Comparison of ENCODE assay signal across 32 mouse cellular contexts in the genomic region with DNA sequence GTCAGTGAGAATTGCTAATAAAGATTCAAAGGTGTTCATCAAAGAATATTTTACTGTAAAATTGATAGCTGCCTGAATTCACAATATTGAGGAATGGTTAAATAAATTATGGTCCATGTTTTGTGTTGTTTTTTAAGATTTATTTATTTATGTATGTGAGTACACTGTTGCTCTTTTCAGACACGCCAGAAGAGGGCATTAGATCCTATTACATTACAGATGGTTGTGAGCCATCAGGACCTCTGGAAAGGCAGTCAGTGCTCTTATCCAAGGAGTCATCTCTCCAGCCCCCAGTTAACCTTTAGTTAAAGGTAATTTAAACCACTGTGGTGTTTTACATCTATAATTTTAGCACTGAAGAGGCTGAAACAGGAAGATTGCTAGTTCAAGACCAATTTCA. TPM values are rescaled to one million over a fixed set of nuclear protein-coding genes. Genes with fewer than 3 reads are reported as not detected.
DNase-seq lines count a peak whose midpoint lies in the region; ATAC-seq and TF ChIP-seq lines count a peak whose summit lies in the region.
"Had no signal": no experiment of that assay in that cellular context is flagged by ENCODE, and none has a peak within 500 bp of the region (broad histone marks: within the 10 kb centered on the region; RNA-seq: fewer than 3 reads in every experiment).

No protein-coding gene starts in this region.

- no peak overlapping the region for H3K4me3 ChIP-seq in gastrocnemius, adult 2 months
- no peak overlapping the region for H3K4me3 ChIP-seq in intestine, postnatal 0 days (ENCODE audit: low read depth, low read length)
- H3K4me3 ChIP-seq in intestine, embryonic 16.5 days (ENCODE audit: low read length): no peak overlapping the region
- no peak overlapping the region for H3K4me3 ChIP-seq in midbrain, embryonic 10.5 days
- H3K4me3 ChIP-seq: erythroblast, embryonic 14.5 days; heart, embryonic 15.5 days; hindbrain, embryonic 13.5 days; kidney, embryonic 15.5 days; limb, embryonic 12.5 days; midbrain, embryonic 12.5 days; neural tube, embryonic 13.5 days had no signal

- intact Hi-C loops in gastrocnemius, adult 2 months (cut with DNase I): loop anchor here (5.0 kb wide), 1 partner anchor 47 kb away; the partner anchor contains the start of gene R3hdm2
- intact Hi-C loops in gastrocnemius, postnatal 14 days (cut with DNase I; ENCODE audit: low total_unique reads): no loop called here

- in situ Hi-C loops in Patski (cut with MboI; ENCODE audit: low pct_unique_long_range_greater_than_20kb): no loop called here

- no peak overlapping the region for H3K9ac ChIP-seq in intestine, postnatal 0 days (ENCODE audit: low read depth, low read length)
- no peak overlapping the region for H3K9ac ChIP-seq in intestine, embryonic 16.5 days (ENCODE audit: low read depth, low read length)
- H3K9ac ChIP-seq: heart, embryonic 15.5 days; hindbrain, embryonic 13.5 days; kidney, embryonic 15.5 days; limb, embryonic 12.5 days; midbrain, embryonic 12.5 days; neural tube, embryonic 13.5 days had no signal

- ATAC-seq in intestine, postnatal 0 days: no peak
- no peak for ATAC-seq in intestine, embryonic 16.5 days
- ATAC-seq in Patski: no peak

- CTCF ChIA-PET in Patski (lab: Charles Lee): no interaction called here

- TF ChIP-seq CTCF in gastrocnemius, adult 2 months (IDR thresholded peaks at IDR 0.05): peak; percentile 15; the same call in 1 of the 2 replicates
- peak; percentile 38 for TF ChIP-seq CTCF in intestine, postnatal 0 days (IDR thresholded peaks at IDR 0.05; ENCODE audit: low read depth)
- peak; percentile 31 for TF ChIP-seq CTCF in Patski (IDR thresholded peaks at IDR 0.05)

- POLR2A ChIA-PET in Patski (lab: Charles Lee): no interaction called here

- 56% methylated on average over 1 of the region's 1 CpGs for WGBS in intestine, postnatal 0 days
- WGBS in intestine, embryonic 16.5 days: 54% methylated on average over 1 of the region's 1 CpGs
- WGBS in midbrain, embryonic 10.5 days: 66% methylated on average over 1 of the region's 1 CpGs

- H3K4me1 ChIP-seq in intestine, postnatal 0 days (replicated peaks; ENCODE audit: control insufficient read depth, insufficient read depth, low read length): peaks cover 7% of the 10 kb centered on the region
- H3K4me1 ChIP-seq in intestine, embryonic 16.5 days (ENCODE audit: control insufficient read depth, insufficient read depth, low read length): peaks cover 15% of the 10 kb centered on the region
- H3K4me1 ChIP-seq in midbrain, embryonic 10.5 days: peaks cover 15% of the 10 kb centered on the region

- H3K4me2 ChIP-seq in intestine, postnatal 0 days (replicated peaks; ENCODE audit: low read depth): no peak overlapping the region
- H3K4me2 ChIP-seq in intestine, embryonic 16.5 days (ENCODE audit: low read depth, low read length): no peak overlapping the region
- H3K4me2 ChIP-seq: heart, embryonic 15.5 days; hindbrain, embryonic 13.5 days; kidney, embryonic 15.5 days; limb, embryonic 12.5 days; midbrain, embryonic 12.5 days; neural tube, embryonic 13.5 days had no signal

- DNase-seq in gastrocnemius, adult 2 months: no peak
- no peak for DNase-seq in gastrocnemius, postnatal 14 days
- DNase-seq in 3T3-L1 (ENCODE audit: low read depth, low spot score): peak; percentile 44
- no peak for DNase-seq in Patski (ENCODE audit: low read depth, low spot score)
- DNase-seq in midbrain, embryonic 10.5 days (ENCODE audit: low spot score): no peak
- DNase-seq: adrenal gland, adult 8-10 months; B cell, adult 2 months; cerebellum, adult 2 months; cerebellum, postnatal 14 days; gastrocnemius, postnatal 25 days; heart, adult 18-20 months; heart, postnatal 36 days; kidney, adult 18-20 months; kidney, postnatal 4 days; lung, postnatal 36 days had no signal

- no peaks in the 10 kb centered on the region for H3K27me3 ChIP-seq in intestine, postnatal 0 days (replicated peaks; ENCODE audit: control insufficient read depth, insufficient read depth, low read length)
- no peaks in the 10 kb centered on the region for H3K27me3 ChIP-seq in intestine, embryonic 16.5 days (replicated peaks; ENCODE audit: control insufficient read depth, insufficient read depth, low read length)
- no peaks in the 10 kb centered on the region for H3K27me3 ChIP-seq in Patski
- no peaks in the 10 kb centered on the region for H3K27me3 ChIP-seq in midbrain, embryonic 10.5 days (ENCODE audit: low read depth, poor library complexity, severe bottlenecking)
- H3K27me3 ChIP-seq: heart, embryonic 15.5 days; hindbrain, embryonic 13.5 days; kidney, embryonic 15.5 days; limb, embryonic 12.5 days; midbrain, embryonic 12.5 days; neural tube, embryonic 13.5 days had no signal

- no peaks in the 10 kb centered on the region; the same call in 1 of the 2 replicates for H3K36me3 ChIP-seq in intestine, postnatal 0 days (ENCODE audit: control insufficient read depth, insufficient read depth)
- H3K36me3 ChIP-seq in intestine, embryonic 16.5 days (ENCODE audit: control insufficient read depth, insufficient read depth, low read length): no peaks in the 10 kb centered on the region; the same call in 1 of the 2 replicates
- H3K36me3 ChIP-seq in midbrain, embryonic 10.5 days: peaks cover 8% of the 10 kb centered on the region
- H3K36me3 ChIP-seq: heart, embryonic 15.5 days; kidney, embryonic 15.5 days; midbrain, embryonic 12.5 days had no signal

- H3K27ac ChIP-seq in gastrocnemius, adult 2 months: no peak overlapping the region
- H3K27ac ChIP-seq in intestine, postnatal 0 days (ENCODE audit: low read depth, low read length): no peak overlapping the region
- H3K27ac ChIP-seq in intestine, embryonic 16.5 days (ENCODE audit: low read length): no peak overlapping the region
- H3K27ac ChIP-seq in midbrain, embryonic 10.5 days (replicated peaks): no peak overlapping the region
- H3K27ac ChIP-seq: heart, embryonic 15.5 days; hindbrain, embryonic 13.5 days; kidney, embryonic 15.5 days; limb, embryonic 12.5 days; midbrain, embryonic 12.5 days; neural tube, embryonic 13.5 days had no signal

- H3K9me3 ChIP-seq in intestine, postnatal 0 days (ENCODE audit: control insufficient read depth): no peaks in the 10 kb centered on the region
- H3K9me3 ChIP-seq in intestine, embryonic 16.5 days (ENCODE audit: control insufficient read depth, low read length): no peaks in the 10 kb centered on the region
- H3K9me3 ChIP-seq in midbrain, embryonic 10.5 days (replicated peaks): no peaks in the 10 kb centered on the region
- H3K9me3 ChIP-seq: heart, embryonic 15.5 days; hindbrain, embryonic 13.5 days; kidney, embryonic 15.5 days; limb, embryonic 12.5 days; midbrain, embryonic 12.5 days; neural tube, embryonic 13.5 days had no signal

RNA-seq across cellular contexts. Expression of gene R3hdm2, which starts 49.4 kb away (rescaled TPM):
- total RNA-seq in gastrocnemius, adult 2 months (2021): 100 to 1,000 TPM; 118 to 153 TPM
- 10 to 100 TPM; 84.1 to 89.2 TPM for total RNA-seq in gastrocnemius, postnatal 14 days (2021)
- 19.4 and 21.8 TPM in 2 replicates for polyA plus RNA-seq in intestine, postnatal 0 days (2015; fragmentation: Nextera tagmentation; extraction: Ambion mirVana)
- 17.7 and 18.3 TPM in 2 replicates for polyA plus RNA-seq in intestine, embryonic 16.5 days (2015; fragmentation: Nextera tagmentation; extraction: Ambion mirVana)
- 98.4 TPM for polyA plus RNA-seq in Patski (2021)
- 29.6 and 34.5 TPM in 2 replicates for polyA plus RNA-seq in midbrain, embryonic 10.5 days (2016; fragmentation: Nextera tagmentation; extraction: Ambion mirVana)

RNA-seq across cellular contexts. Expression of gene Inhbc, which starts 59.3 kb away (rescaled TPM):
- not detected for total RNA-seq in gastrocnemius, adult 2 months (2021)
- not detected for total RNA-seq in gastrocnemius, postnatal 14 days (2021)
- polyA plus RNA-seq in intestine, postnatal 0 days (2015; fragmentation: Nextera tagmentation; extraction: Ambion mirVana): not detected in 2 replicates
- not detected in 2 replicates for polyA plus RNA-seq in intestine, embryonic 16.5 days (2015; fragmentation: Nextera tagmentation; extraction: Ambion mirVana)
- not detected for polyA plus RNA-seq in Patski (2021)
- polyA plus RNA-seq in midbrain, embryonic 10.5 days (2016; fragmentation: Nextera tagmentation; extraction: Ambion mirVana): not detected in 2 replicates
- total RNA-seq: adrenal gland, adult 8-10 months; gastrocnemius, postnatal 25 days; heart, adult 18-20 months; heart, postnatal 36 days; left cerebral cortex, postnatal 14 days; megakaryocyte, adult 5-6 weeks had no signal
- polyA plus RNA-seq: cerebellum, adult 2 months; cortical plate, adult 2 months; embryonic facial prominence, embryonic 14.5 days; erythroblast, embryonic 14.5 days; forebrain, embryonic 11.5 days; heart, embryonic 15.5 days; limb, embryonic 12.5 days; lung, embryonic 16.5 days; midbrain, embryonic 12.5 days; neural tube, embryonic 13.5 days; small intestine, adult 2 months; urinary bladder, adult 2 months had no signal
